Mouse (Mus musculus) CH12.LX (cell line): ENCODE measurements around the gene Dnal1.

Experiments used
- CHD1 ChIP-seq: IDR thresholded peaks from 2 replicates; pipeline ENCODE4 v1.6.1; 2012; ENCODE audit warnings: low read depth, low read length, improper control_type of control experiment, inconsistent platforms
- CTCF ChIP-seq, 2 experiments: IDR thresholded peaks in 1 of 2; conservative IDR thresholded peaks in 1 of 2; 2 replicates each; pipeline ENCODE4 v1.5.1; 2011 to 2012; ENCODE audit warnings: low read depth in 2 of 2, low read length in 2 of 2, improper control_type of control experiment in 1 of 2, inconsistent platforms in 1 of 2, mild to moderate bottlenecking in 1 of 2, moderate library complexity in 1 of 2
- E2F4 ChIP-seq: IDR thresholded peaks from 2 replicates; pipeline ENCODE4 v1.6.1; 2011; ENCODE audit warnings: low read depth, low read length, improper control_type of control experiment; ENCODE audit not compliant: insufficient replicate concordance
- ELF1 ChIP-seq: IDR thresholded peaks from 2 replicates; pipeline ENCODE4 v1.6.1; 2014; ENCODE audit warnings: low read depth, mild to moderate bottlenecking, inconsistent platforms, low read length, improper control_type of control experiment
- ETS1 ChIP-seq: conservative IDR thresholded peaks from 2 replicates; pipeline ENCODE4 v1.6.1; 2012; ENCODE audit warnings: low read depth, mild to moderate bottlenecking, inconsistent platforms, low read length, improper control_type of control experiment, moderate library complexity
- NRF1 ChIP-seq: IDR thresholded peaks from 2 replicates; pipeline ENCODE4 v1.6.1; 2014; ENCODE audit warnings: low read depth, mild to moderate bottlenecking, inconsistent platforms, low read length, improper control_type of control experiment, moderate library complexity
- POLR2A ChIP-seq: IDR thresholded peaks from 2 replicates; pipeline ENCODE4 v1.6.1; 2011; ENCODE audit warnings: low read depth, mild to moderate bottlenecking, improper control_type of control experiment, low read length
- SMC3 ChIP-seq: IDR thresholded peaks from 2 replicates; pipeline ENCODE4 v1.6.1; 2011; ENCODE audit warnings: low read depth, low read length, improper control_type of control experiment
- USF2 ChIP-seq: conservative IDR thresholded peaks from 2 replicates; pipeline ENCODE4 v1.6.1; 2011; ENCODE audit warnings: low read depth, low read length, improper control_type of control experiment
- ZC3H11A ChIP-seq: IDR thresholded peaks from 2 replicates; pipeline ENCODE4 v1.6.1; 2012; ENCODE audit warnings: low read depth, mild to moderate bottlenecking, inconsistent platforms, low read length, improper control_type of control experiment

DNA sequence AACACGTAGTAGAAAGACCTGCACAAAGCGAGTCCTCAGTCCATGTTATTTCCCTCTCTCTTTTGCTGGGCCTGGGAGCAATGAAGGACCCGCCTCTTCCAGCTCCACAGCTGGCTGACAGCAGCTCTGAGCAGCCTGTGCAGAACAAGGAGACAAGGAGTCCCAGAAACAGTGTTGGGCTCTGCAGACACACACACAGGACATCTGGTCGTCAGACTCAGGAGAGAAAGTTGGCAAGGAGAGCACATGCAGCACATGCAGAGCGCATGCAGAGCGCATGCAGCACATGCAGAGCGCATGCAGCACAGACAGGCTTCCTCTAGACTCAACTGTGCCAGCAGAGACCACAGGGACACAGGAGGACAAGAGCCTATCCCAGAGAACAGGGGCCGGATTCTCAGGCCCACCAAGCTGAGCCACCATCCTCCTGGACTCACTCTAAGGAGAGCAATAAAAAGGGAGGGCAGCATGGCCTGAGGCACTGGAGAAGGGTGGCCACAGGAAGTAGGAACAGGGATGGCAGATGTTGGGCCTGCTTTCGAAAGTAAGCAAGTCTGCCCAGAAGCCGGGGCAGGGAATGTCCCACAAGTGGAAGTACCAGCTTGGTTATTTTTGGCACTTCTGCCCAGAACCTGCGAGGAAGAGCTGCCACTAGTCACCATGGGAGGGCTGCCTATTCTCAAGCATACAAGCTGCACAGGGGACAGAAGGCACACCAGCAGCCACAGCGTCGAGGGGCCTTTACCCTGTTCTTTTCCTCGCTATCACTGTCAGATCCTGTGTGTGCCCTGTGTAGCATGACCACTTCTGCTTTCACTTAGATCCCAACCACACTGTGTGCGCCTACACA is 73.8 kb downstream of the Dnal1 start:
- TF ChIP-seq E2F4: no peak
- TF ChIP-seq CTCF (conservative IDR thresholded peaks at IDR 0.05 in 1 of 2, IDR thresholded peaks at IDR 0.05 in 1 of 2; ENCODE audit: low read depth in 2 of 2, low read length in 2 of 2): no peak
- TF ChIP-seq USF2: no peak
- TF ChIP-seq ETS1: peak; percentile 34; the same call in 1 of the 2 replicates
- TF ChIP-seq ELF1: no peak
- no peak for TF ChIP-seq CHD1
- TF ChIP-seq POLR2A: no peak
- no peak for TF ChIP-seq SMC3
- no peak for TF ChIP-seq ZC3H11A
- TF ChIP-seq NRF1: no peak
